Mouse (Mus musculus) lung, postnatal 36 days (tissue): ENCODE data around the gene 4921511C20Rik.

ENCODE experiments used
- DNase-seq: peaks from one replicate; pipeline ENCODE4 v3.0.0; 2022; ENCODE audit warnings: mixed read lengths

4921511C20Rik gene

GRCm38 (mm10) chrX:127393993-127394392 lies at the start of gene 4921511C20Rik:
4921511C20Rik (plus strand) TSS chrX:127394293.
- no peak for DNase-seq
